Mouse (Mus musculus) intestine, embryonic 14.5 days (tissue): ENCODE data around the gene Gdi1. TPM values are rescaled to one million over a fixed set of nuclear protein-coding genes. Genes with fewer than 3 reads are reported as not detected.
"Not testable (repeated sequence)": the region's sequence is repeated elsewhere in the genome, so short reads cannot be mapped to it uniquely, and the experiment has no call there.

ENCODE experiments used
- ATAC-seq: fragments of 200-750 bp; cut with Nextera tagmentation; replicated peaks from 2 replicates; pipeline ENCODE4 v1.8.0; 2017; ENCODE audit warnings: low read depth, moderate number of reproducible peaks, moderate TSS enrichment, moderate library complexity; ENCODE audit not compliant: low FRiP score, low TSS enrichment
- DNase-seq: peaks from one replicate; pipeline ENCODE4 v3.0.0-alpha.2; 2018; ENCODE audit warnings: low spot score
- H3K27ac ChIP-seq: fragments of 300-500 bp; sonication (generic); 2 replicates; pipeline ENCODE4 v1.5.1; 2014; ENCODE audit warnings: low read depth, mild to moderate bottlenecking, control low read depth
- H3K27me3 ChIP-seq: fragments of 300-500 bp; sonication (generic); replicated peaks from 2 replicates; pipeline ENCODE4 v1.6.1; 2014; ENCODE audit warnings: low read length, control low read depth; ENCODE audit not compliant: control insufficient read depth, insufficient read depth
- H3K36me3 ChIP-seq: fragments of 300-500 bp; sonication (generic); 2 replicates; pipeline ENCODE4 v1.6.1; 2014; ENCODE audit warnings: low read length, control low read depth; ENCODE audit not compliant: control insufficient read depth, insufficient read depth
- H3K4me1 ChIP-seq: fragments of 300-500 bp; sonication (generic); replicated peaks from 2 replicates; pipeline ENCODE4 v1.6.1; 2014; ENCODE audit warnings: low read length, control low read depth, mixed read lengths; ENCODE audit not compliant: control insufficient read depth, insufficient read depth
- H3K4me2 ChIP-seq: fragments of 300-500 bp; sonication (generic); 2 replicates; pipeline ENCODE4 v1.6.1; 2014; ENCODE audit warnings: low read length
- H3K4me3 ChIP-seq: fragments of 300-500 bp; sonication (generic); 2 replicates; pipeline ENCODE4 v1.5.1; 2014; ENCODE audit warnings: low read depth, low read length, control low read depth, mixed read lengths
- H3K9ac ChIP-seq: fragments of 300-500 bp; sonication (generic); 2 replicates; pipeline ENCODE4 v1.6.1; 2014; ENCODE audit warnings: mild to moderate bottlenecking, low read length
- H3K9me3 ChIP-seq: fragments of 300-500 bp; sonication (generic); 2 replicates; pipeline ENCODE4 v1.6.1; 2016; ENCODE audit warnings: low read length, control low read depth; ENCODE audit not compliant: control insufficient read depth
- WGBS: fragments of 180-500 bp; shearing (Covaris S2); extraction: QIAGEN DNeasy Blood & Tissue Kit; methylation state at CpG from one replicate; pipeline ENCODE4 v1.1.7; 2014; 5-methylcytosine and 5-hydroxymethylcytosine counted together
- microRNA-seq: library from miRNA; unstranded; fragments of <30 nt; microRNA quantifications from one replicate; pipeline ENCODE4, GENCODE M21; 2016
- polyA plus RNA-seq: library from polyadenylated mRNA; unstranded; fragments of >200 nt; fragmentation: Nextera tagmentation; extraction: Ambion mirVana; gene quantifications from 2 replicates; pipeline ENCODE4 v1.2.1, GENCODE M21; 2014

The Gdi1 gene
- polyA plus RNA-seq, 1 experiment from 2014 or later: 165 TPM

DNA sequence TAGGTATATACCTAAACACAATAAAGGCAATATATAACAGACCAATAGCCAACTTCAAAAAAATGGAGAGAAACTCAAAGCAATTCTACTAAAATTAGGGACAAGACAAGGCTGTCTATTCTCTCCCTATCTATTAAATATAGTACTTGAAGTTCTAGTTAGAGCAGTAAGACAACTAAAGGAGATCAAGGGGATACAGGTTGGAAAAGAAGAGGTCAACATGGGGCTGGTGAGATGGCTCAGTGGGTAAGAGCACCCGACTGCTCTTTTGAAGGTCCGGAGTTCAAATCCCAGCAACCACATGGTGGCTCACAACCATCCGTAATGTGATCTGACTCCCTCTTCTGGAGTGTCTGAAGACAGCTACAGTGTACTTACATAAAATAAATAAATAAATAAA, 52.3 kb downstream of the Gdi1 start:
- H3K9me3 ChIP-seq, H3K36me3 ChIP-seq, H3K27ac ChIP-seq, H3K4me3 ChIP-seq, DNase-seq, H3K4me1 ChIP-seq, H3K27me3 ChIP-seq, H3K4me2 ChIP-seq, ATAC-seq, H3K9ac ChIP-seq: not testable (repeated sequence)
- WGBS: 90% methylated on average over 3 of the region's 3 CpGs

DNA sequence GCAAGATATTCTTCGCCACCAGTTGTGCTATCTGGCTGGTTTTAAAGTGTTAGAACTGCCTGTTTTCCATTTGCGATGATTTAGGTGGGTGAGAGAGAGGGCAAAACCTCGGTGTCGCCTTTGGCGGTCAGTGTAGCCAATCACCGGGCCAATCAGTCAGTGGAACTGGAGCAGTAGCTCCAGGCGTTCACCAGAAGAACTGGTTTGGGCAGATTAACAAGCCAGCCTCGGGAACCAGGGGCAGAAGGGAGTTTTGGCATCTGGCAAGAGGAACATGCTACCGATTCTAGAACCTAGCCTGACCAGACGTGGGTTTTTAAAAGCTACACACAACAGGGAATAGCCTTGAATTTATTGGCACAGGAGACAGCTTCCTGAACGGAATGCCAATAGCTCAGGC, 54.4 kb downstream of the Gdi1 start:
- Histone ChIP-seq H3K27ac (no peak overlapping the region), H3K9me3 (no peaks in the 10 kb centered on the region), H3K4me1 (no peaks in the 10 kb centered on the region), H3K36me3 (no peaks in the 10 kb centered on the region), H3K4me3 (no peak overlapping the region), H3K27me3 (no peaks in the 10 kb centered on the region), H3K4me2 (no peak overlapping the region), H3K9ac (no peak overlapping the region)
- ATAC-seq (no peak), DNase-seq (no peak)
- 33% methylated on average over 11 of the region's 11 CpGs for WGBS

Small RNA genes within 50 kb of the gene (microRNA-seq; reads per million reads assigned to microRNA genes)
- gene Mir7091 (0.93 reads per million, percentile 6 among the genes with 10 or more reads in this experiment), gene Mir7092 (0.34 reads per million)

Other genes with a start within 250 kb of the Gdi1 start
- not detected in 2 replicates for gene Opn1mw, start 177.5 kb upstream of the Gdi1 start, polyA plus RNA-seq
- gene Mecp2, start 169.6 kb upstream of the Gdi1 start, polyA plus RNA-seq: 10.5 and 11.2 TPM in 2 replicates
- gene Tex28, start 137.2 kb upstream of the Gdi1 start, polyA plus RNA-seq: not detected in 2 replicates
- 0.07 and 0.09 TPM in 2 replicates for gene Tktl1, start 127.7 kb upstream of the Gdi1 start, polyA plus RNA-seq
- gene Flna, start 55.2 kb upstream of the Gdi1 start, polyA plus RNA-seq: 495 and 548 TPM in 2 replicates
- 30.4 and 30.7 TPM in 2 replicates for gene Emd, start 50.3 kb upstream of the Gdi1 start, polyA plus RNA-seq
- gene Rpl10, start 34.2 kb upstream of the Gdi1 start, polyA plus RNA-seq: 990 and 1,020 TPM in 2 replicates
- gene Taz, start 23.1 kb upstream of the Gdi1 start, polyA plus RNA-seq: 60.6 and 67.6 TPM in 2 replicates
- 10.1 and 10.6 TPM in 2 replicates for gene Dnase1l1, start 22.7 kb upstream of the Gdi1 start, polyA plus RNA-seq
- 103 and 107 TPM in 2 replicates for gene Atp6ap1, start 7.9 kb upstream of the Gdi1 start, polyA plus RNA-seq
- 50.4 and 55.0 TPM in 2 replicates for gene Fam50a, start 8.0 kb downstream of the Gdi1 start, polyA plus RNA-seq
- 11.9 and 13.1 TPM in 2 replicates for gene Plxna3, start 24.1 kb downstream of the Gdi1 start, polyA plus RNA-seq
- 99.2 and 108 TPM in 2 replicates for gene Lage3, start 48.6 kb downstream of the Gdi1 start, polyA plus RNA-seq
- gene Ubl4a, start 68.2 kb downstream of the Gdi1 start, polyA plus RNA-seq: 74.7 and 79.1 TPM in 2 replicates
- gene Slc10a3, start 68.4 kb downstream of the Gdi1 start, polyA plus RNA-seq: 16.8 and 18.7 TPM in 2 replicates
- gene Fam3a, start 88.3 kb downstream of the Gdi1 start, polyA plus RNA-seq: 35.6 and 36.7 TPM in 2 replicates
- 20.2 TPM in 2 replicates for gene Ikbkg, start 88.3 kb downstream of the Gdi1 start, polyA plus RNA-seq
- gene G6pdx, start 124.2 kb downstream of the Gdi1 start, polyA plus RNA-seq: 52.9 TPM in 2 replicates
- gene Gm6880, start 176.4 kb downstream of the Gdi1 start, polyA plus RNA-seq: not detected in 2 replicates